Mouse (Mus musculus) heart, postnatal 14 days (tissue): ENCODE data around the gene Kcnip4. TPM values are rescaled to one million over a fixed set of nuclear protein-coding genes. Genes with fewer than 3 reads are reported as not detected.
A peak's percentile ranks its signal among the peaks of the same experiment; 100 is the strongest.

Experiments used
- DNase-seq, 2 experiments: peaks; one replicate each; pipeline ENCODE4 v3.0.0; 2021 to 2022
- intact Hi-C: fragments of 180-260 bp; cut with DNase I; formaldehyde crosslinking; loops from one replicate; pipeline ENCODE4 v1.15.1; 2025
- total RNA-seq, 2 experiments: library from RNA; stranded (reverse); gene quantifications; 2 replicates each; pipeline ENCODE4 v1.2.3; 2021

Gene Kcnip4
- total RNA-seq, 2 experiments from 2014 or later: 0.10 to 0.38 TPM

GRCm38 (mm10) chr5:49368636-49369423 is 155.9 kb downstream of the Kcnip4 start:
- intact Hi-C loops: no loop called here
- DNase-seq: peak in 1 of 2 experiments; percentile 29

- intact Hi-C loops: no loop called here
Measured at GRCm38 (mm10) chr5:49356381-49356780, 168.3 kb downstream of the Kcnip4 start.

GRCm38 (mm10) chr5:49352061-49352460 is 172.6 kb downstream of the Kcnip4 start:
- intact Hi-C loops: no loop called here
- DNase-seq: no peak

More at GRCm38 (mm10) chr5:49356381-49356780, 168.3 kb downstream of the Kcnip4 start:
- DNase-seq: no peak

- intact Hi-C loops: loop anchor here (1.0 kb wide), 1 partner anchor 260 kb away; no protein-coding TSS in a partner anchor
- peak; percentile 2 to 34 for DNase-seq
Measured at GRCm38 (mm10) chr5:49350126-49350909, 174.4 kb downstream of the Kcnip4 start.

- no peak for DNase-seq
- intact Hi-C loops: no loop called here
Measured at GRCm38 (mm10) chr5:49349541-49349940, 175.2 kb downstream of the Kcnip4 start.

- DNase-seq: no peak
- intact Hi-C loops: no loop called here
Measured at GRCm38 (mm10) chr5:49348511-49348910, 176.2 kb downstream of the Kcnip4 start.

GRCm38 (mm10) chr5:49344606-49345005 is 180.1 kb downstream of the Kcnip4 start:
- intact Hi-C loops: no loop called here
- DNase-seq: no peak

GRCm38 (mm10) chr5:49337164-49337563 is 187.5 kb downstream of the Kcnip4 start:
- intact Hi-C loops: no loop called here
- DNase-seq: no peak

- no peak for DNase-seq
- intact Hi-C loops: no loop called here
Measured at GRCm38 (mm10) chr5:49333063-49333462, 191.6 kb downstream of the Kcnip4 start.

- DNase-seq: no peak
- intact Hi-C loops: no loop called here
Measured at GRCm38 (mm10) chr5:49329023-49329422, 195.7 kb downstream of the Kcnip4 start.

- intact Hi-C loops: no loop called here
- no peak for DNase-seq
Measured at GRCm38 (mm10) chr5:49318661-49319060, 206.0 kb downstream of the Kcnip4 start.

- intact Hi-C loops: no loop called here
- DNase-seq: no peak
Measured at GRCm38 (mm10) chr5:49317869-49318268, 206.8 kb downstream of the Kcnip4 start.

GRCm38 (mm10) chr5:49306796-49307195 is 217.9 kb downstream of the Kcnip4 start:
- intact Hi-C loops: no loop called here
- DNase-seq: no peak

GRCm38 (mm10) chr5:49305321-49305720 is 219.4 kb downstream of the Kcnip4 start:
- no peak for DNase-seq
- intact Hi-C loops: no loop called here

GRCm38 (mm10) chr5:49298654-49299053 is 226.1 kb downstream of the Kcnip4 start:
- no peak for DNase-seq
- intact Hi-C loops: no loop called here

- no peak for DNase-seq
- intact Hi-C loops: no loop called here
Measured at GRCm38 (mm10) chr5:49292421-49292820, 232.3 kb downstream of the Kcnip4 start.

- DNase-seq: no peak
- intact Hi-C loops: no loop called here
Measured at GRCm38 (mm10) chr5:49291801-49292200, 232.9 kb downstream of the Kcnip4 start.

GRCm38 (mm10) chr5:49285455-49286135 is 239.1 kb downstream of the Kcnip4 start:
- intact Hi-C loops: no loop called here
- DNase-seq: no peak

- no peak for DNase-seq
- intact Hi-C loops: no loop called here
Measured at GRCm38 (mm10) chr5:49284776-49285175, 239.9 kb downstream of the Kcnip4 start.

GRCm38 (mm10) chr5:49283403-49283802 is 241.3 kb downstream of the Kcnip4 start:
- intact Hi-C loops: no loop called here
- DNase-seq: no peak

- intact Hi-C loops: no loop called here
- DNase-seq: no peak
Measured at GRCm38 (mm10) chr5:49271864-49272263, 252.8 kb downstream of the Kcnip4 start.
